Mouse (Mus musculus): ENCODE measurements around the gene Mertk.

DNA sequence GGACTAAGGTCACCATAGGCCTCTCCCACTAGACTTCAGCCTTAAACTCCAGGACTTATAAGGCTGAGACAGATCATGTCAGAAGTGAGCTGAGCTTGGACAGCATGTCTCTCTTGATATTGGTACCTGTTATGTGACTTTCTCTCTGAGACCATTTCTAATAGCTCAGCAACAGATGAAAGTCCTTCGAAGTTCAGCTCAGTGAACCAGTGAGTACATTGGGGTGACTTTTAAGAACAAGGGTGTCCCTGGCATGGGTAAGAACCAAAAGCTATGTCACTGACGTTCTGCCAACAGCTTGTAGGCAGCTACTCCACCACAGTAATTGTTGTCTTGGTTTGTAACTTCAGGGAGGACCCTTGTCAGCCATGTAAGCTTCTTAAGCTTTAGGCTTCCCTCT is 121.9 kb downstream of the Mertk start:
- TF ChIP-seq POLR2A (IDR thresholded peaks at IDR 0.05; ENCODE audit: control insufficient read depth, extremely low read depth, insufficient read depth, low read length, poor library complexity): no peak
- no peak for TF ChIP-seq CTCF (IDR thresholded peaks at IDR 0.05; ENCODE audit: borderline replicate concordance, control insufficient read depth, extremely low read depth, insufficient read depth, low read length, poor library complexity)

Measured in thymus, adult 2 months (tissue).